ENCODE assay signal across 8 mouse cellular contexts in genomic region chr7:119895639-119896512, GRCm38 (mm10). TPM values are rescaled to one million over a fixed set of nuclear protein-coding genes. Genes with fewer than 3 reads are reported as not detected.
DNase-seq lines count a peak whose midpoint lies in the region; ATAC-seq and TF ChIP-seq lines count a peak whose summit lies in the region.

TSS of gene Lyrm1 (plus strand) at chr7:119895861.
TSS of gene Dcun1d3 (minus strand) at chr7:119896298.

- peak within 1 kb of the TSS; percentile 82 for H3K4me3 ChIP-seq in brown adipose tissue, adult 24 weeks (ENCODE audit: insufficient read depth, low read depth, low read length)
- H3K4me3 ChIP-seq in heart, embryonic 15.5 days = peak within 1 kb of the TSS; percentile 88
- peak within 1 kb of the TSS; percentile 83 to 84 for H3K4me3 ChIP-seq in liver, embryonic 14.5 days (ENCODE audit: insufficient read depth in 1 of 2, low read depth in 2 of 2, low read length in 2 of 2)
- peak within 1 kb of the TSS; percentile 69 for H3K4me3 ChIP-seq in neural tube, embryonic 11.5 days (ENCODE audit: low read depth, low read length)
- H3K4me3 ChIP-seq in stomach, postnatal 0 days (ENCODE audit: low read depth, low read length) = peak within 1 kb of the TSS; percentile 76

- no peaks in the 10 kb centered on the region for H3K27me3 ChIP-seq in heart, embryonic 15.5 days
- H3K27me3 ChIP-seq in liver, embryonic 14.5 days (ENCODE audit: control insufficient read depth, insufficient read depth, low read length) = no peaks in the 10 kb centered on the region
- no peaks in the 10 kb centered on the region for H3K27me3 ChIP-seq in neural tube, embryonic 11.5 days (ENCODE audit: control insufficient read depth, insufficient read depth, low read length)
- no peaks in the 10 kb centered on the region for H3K27me3 ChIP-seq in stomach, postnatal 0 days (ENCODE audit: control insufficient read depth, insufficient read depth, low read length)

- ATAC-seq in heart, embryonic 15.5 days (replicated peaks; ENCODE audit: insufficient number of reproducible peaks, insufficient read depth, low FRiP score, low read depth) = peak; percentile 99
- ATAC-seq in liver, embryonic 14.5 days (ENCODE audit: insufficient read depth) = peak; percentile 98
- ATAC-seq in neural tube, embryonic 11.5 days (ENCODE audit: insufficient read depth, low FRiP score, low TSS enrichment) = peak; percentile 98
- ATAC-seq in stomach, postnatal 0 days (ENCODE audit: low FRiP score, low TSS enrichment) = peak; percentile 99

- peak within 1 kb of the TSS; percentile 100 for H3K27ac ChIP-seq in brown adipose tissue, adult 24 weeks (replicated peaks; ENCODE audit: low read depth, low read length)
- H3K27ac ChIP-seq in heart, embryonic 15.5 days = peak within 1 kb of the TSS; percentile 97
- H3K27ac ChIP-seq in liver, embryonic 14.5 days = peak within 1 kb of the TSS; percentile 42
- peak within 1 kb of the TSS; percentile 96 for H3K27ac ChIP-seq in neural tube, embryonic 11.5 days (ENCODE audit: low read depth, low read length)
- H3K27ac ChIP-seq in stomach, postnatal 0 days (replicated peaks) = peak within 1 kb of the TSS; percentile 96

- DNase-seq in CD4-positive, CD25-positive, alpha-beta regulatory T cell, adult 2 months (ENCODE audit: low read depth, low spot score) = peak; percentile 98
- DNase-seq in fibroblast of lung, adult 2 months (ENCODE audit: low read depth) = peak; percentile 92
- DNase-seq in kidney, postnatal 25 days = peak; percentile 99
- DNase-seq in liver, embryonic 14.5 days (ENCODE audit: low read depth in 3 of 3, low spot score in 3 of 3) = peak; percentile 89 to 93 (median 91)
- peak; percentile 98 for DNase-seq in neural tube, embryonic 11.5 days (ENCODE audit: low spot score)
- peak; percentile 98 for DNase-seq in stomach, postnatal 0 days (ENCODE audit: low spot score)

- no peaks in the 10 kb centered on the region for H3K9me3 ChIP-seq in heart, embryonic 15.5 days (replicated peaks)
- no peaks in the 10 kb centered on the region for H3K9me3 ChIP-seq in liver, embryonic 14.5 days (ENCODE audit: control insufficient read depth, low read length)
- H3K9me3 ChIP-seq in neural tube, embryonic 11.5 days (ENCODE audit: control insufficient read depth, low read length) = no peaks in the 10 kb centered on the region
- H3K9me3 ChIP-seq in stomach, postnatal 0 days (ENCODE audit: control insufficient read depth, low read length) = no peaks in the 10 kb centered on the region

- peak within 1 kb of the TSS; percentile 90 for H3K9ac ChIP-seq in heart, embryonic 15.5 days
- peak within 1 kb of the TSS; percentile 83 for H3K9ac ChIP-seq in liver, embryonic 14.5 days (replicated peaks)
- H3K9ac ChIP-seq in neural tube, embryonic 11.5 days (ENCODE audit: low read length) = peak within 1 kb of the TSS; percentile 83
- peak within 1 kb of the TSS; percentile 87 for H3K9ac ChIP-seq in stomach, postnatal 0 days (ENCODE audit: low read length)

- no peak for TF ChIP-seq EP300 in liver, embryonic 14.5 days (IDR thresholded peaks at IDR 0.05; ENCODE audit: low read depth)
- TF ChIP-seq EP300 in stomach, postnatal 0 days (optimal IDR thresholded peaks at IDR 0.05) = peak; percentile 27

- H3K4me1 ChIP-seq in brown adipose tissue, adult 24 weeks (ENCODE audit: control insufficient read depth, insufficient read depth, insufficient read length, low read length) = peaks cover 7% of the 10 kb centered on the region; the same call in 1 of the 2 replicates
- peaks cover 21% of the 10 kb centered on the region for H3K4me1 ChIP-seq in heart, embryonic 15.5 days (replicated peaks)
- H3K4me1 ChIP-seq in liver, embryonic 14.5 days (replicated peaks; ENCODE audit: control insufficient read depth in 2 of 2, insufficient read depth in 2 of 2, low read length in 1 of 2) = peaks cover 16 to 20% of the 10 kb centered on the region in 2 experiments
- peaks cover 17% of the 10 kb centered on the region for H3K4me1 ChIP-seq in neural tube, embryonic 11.5 days (ENCODE audit: control insufficient read depth, insufficient read depth, low read length)
- 0 out of 2 replicates have a peak, but pooled peaks cover 4% of the 10 kb centered on the region for H3K4me1 ChIP-seq in stomach, postnatal 0 days (replicated peaks; ENCODE audit: control insufficient read depth, insufficient read depth)

- H3K4me2 ChIP-seq in heart, embryonic 15.5 days = peak within 1 kb of the TSS; percentile 71
- peak within 1 kb of the TSS; percentile 84 for H3K4me2 ChIP-seq in liver, embryonic 14.5 days (ENCODE audit: low read depth)
- peak within 1 kb of the TSS; percentile 76 for H3K4me2 ChIP-seq in neural tube, embryonic 11.5 days (ENCODE audit: low read depth)
- H3K4me2 ChIP-seq in stomach, postnatal 0 days (replicated peaks; ENCODE audit: low read depth) = peak within 1 kb of the TSS; percentile 90

- under 1% methylated on average over 63 of the region's 63 CpGs for WGBS in heart, embryonic 15.5 days
- under 1% methylated on average over 63 of the region's 63 CpGs for WGBS in liver, embryonic 14.5 days (ENCODE audit: insufficient replicate concordance)
- under 1% methylated on average over 57 of the region's 63 CpGs for WGBS in neural tube, embryonic 11.5 days
- WGBS in stomach, postnatal 0 days = under 1% methylated on average over 62 of the region's 63 CpGs

- no peaks in the 10 kb centered on the region for H3K36me3 ChIP-seq in heart, embryonic 15.5 days
- H3K36me3 ChIP-seq in liver, embryonic 14.5 days (replicated peaks; ENCODE audit: control insufficient read depth, insufficient read depth, low read depth) = no peaks in the 10 kb centered on the region
- H3K36me3 ChIP-seq in neural tube, embryonic 11.5 days (ENCODE audit: control insufficient read depth, insufficient read depth, low read length) = no peaks in the 10 kb centered on the region
- no peaks in the 10 kb centered on the region for H3K36me3 ChIP-seq in stomach, postnatal 0 days (ENCODE audit: control insufficient read depth, insufficient read depth, low read length)

- TF ChIP-seq CTCF in liver, embryonic 14.5 days (IDR thresholded peaks at IDR 0.05; ENCODE audit: low read depth) = no peak
- TF ChIP-seq CTCF in stomach, postnatal 0 days (IDR thresholded peaks at IDR 0.05; ENCODE audit: low read depth) = no peak

RNA-seq across cellular contexts. Expression of gene Lyrm1, which starts in this region (rescaled TPM):
- polyA plus RNA-seq in brown adipose tissue, adult 24 weeks (2012; ENCODE audit: insufficient read depth, insufficient read length, missing spikeins) = 11.7 and 17.5 TPM in 2 replicates
- 7.6 and 8.9 TPM in 2 replicates for polyA plus RNA-seq in heart, embryonic 15.5 days (2015; fragmentation: Nextera tagmentation; extraction: Ambion mirVana)
- polyA plus RNA-seq in liver, embryonic 14.5 days (2012; rRNA removed) = 1.00 and 1.4 TPM in 2 replicates
- polyA plus RNA-seq in liver, embryonic 14.5 days (2014; fragmentation: Nextera tagmentation; extraction: Ambion mirVana) = 2.0 and 3.2 TPM in 2 replicates
- polyA plus RNA-seq in neural tube, embryonic 11.5 days (2014; fragmentation: Nextera tagmentation; extraction: Ambion mirVana) = 12.4 and 14.1 TPM in 2 replicates
- 10.7 and 11.2 TPM in 2 replicates for polyA plus RNA-seq in stomach, postnatal 0 days (2015; fragmentation: Nextera tagmentation; extraction: Ambion mirVana)

RNA-seq across cellular contexts. Expression of gene Dcun1d3, which starts in this region (rescaled TPM):
- 18.4 and 21.7 TPM in 2 replicates for polyA plus RNA-seq in brown adipose tissue, adult 24 weeks (2012; ENCODE audit: insufficient read depth, insufficient read length, missing spikeins)
- polyA plus RNA-seq in heart, embryonic 15.5 days (2015; fragmentation: Nextera tagmentation; extraction: Ambion mirVana) = 6.8 and 7.4 TPM in 2 replicates
- 0.63 and 0.87 TPM in 2 replicates for polyA plus RNA-seq in liver, embryonic 14.5 days (2012; rRNA removed)
- 1.2 and 1.9 TPM in 2 replicates for polyA plus RNA-seq in liver, embryonic 14.5 days (2014; fragmentation: Nextera tagmentation; extraction: Ambion mirVana)
- polyA plus RNA-seq in neural tube, embryonic 11.5 days (2014; fragmentation: Nextera tagmentation; extraction: Ambion mirVana) = 10.7 and 14.0 TPM in 2 replicates
- polyA plus RNA-seq in stomach, postnatal 0 days (2015; fragmentation: Nextera tagmentation; extraction: Ambion mirVana) = 11.5 and 12.1 TPM in 2 replicates

Comparison
In these comparisons a context has a peak if more than half of its experiments do, and no peak if none do; other contexts are left out.
1. Peak in every context shown above with its lines: DNase-seq, ATAC-seq, H3K4me3 ChIP-seq and H3K27ac ChIP-seq.
2. H3K27ac ChIP-seq: peak in every context shown above with its lines; median percentile 100 in brown adipose tissue, adult 24 weeks; 97 in heart, embryonic 15.5 days; 96 in neural tube, embryonic 11.5 days; 96 in stomach, postnatal 0 days; 42 in liver, embryonic 14.5 days.